Mouse (Mus musculus): ENCODE measurements around the gene Hoxd13. TPM values are rescaled to one million over a fixed set of nuclear protein-coding genes. Genes with fewer than 3 reads are reported as not detected.

Gene Hoxd13
- total and polyA plus RNA-seq, 3 experiments, result not detected

DNA sequence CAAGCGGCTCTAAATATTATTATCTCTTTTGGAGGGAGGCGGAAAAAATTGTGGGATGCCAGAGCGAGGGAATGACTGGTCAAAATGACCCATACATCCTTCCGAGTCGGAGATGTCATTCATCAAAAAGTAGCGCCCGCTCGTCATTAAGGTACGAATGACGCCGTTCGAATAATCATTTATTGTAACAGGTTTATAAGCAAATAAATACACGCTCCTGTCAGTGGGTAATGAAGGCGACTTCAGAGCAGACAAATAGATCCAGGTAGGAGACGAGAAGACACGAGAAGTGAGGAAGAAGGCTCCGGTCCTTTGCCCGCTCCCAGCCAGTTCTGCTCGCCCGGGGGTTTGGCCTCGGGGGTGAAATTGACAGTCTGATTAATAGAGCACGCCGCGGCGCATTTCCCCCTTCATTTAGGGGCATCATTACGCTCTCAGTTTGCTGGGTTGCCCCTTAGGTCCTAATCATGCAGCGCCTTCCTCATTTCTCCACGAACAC is 8.6 kb upstream of the Hoxd13 start, which contains the start of gene Evx2:
Gene Evx2 (minus strand): TSS at position 51 of the 499 bp plus-strand sequence.
- intact Hi-C loops (cut with DNase I), result loop anchor here (5.0 kb wide), 1 partner anchor 82 kb away; the partner anchor contains the start of gene Lnpk
- Histone ChIP-seq H3K79me2 (replicated peaks; ENCODE audit: control insufficient read depth, insufficient read depth, low read length) (no peaks in the 10 kb centered on the region), H3K27ac (no peak within 1 kb of the TSS), H3K4me3 (no peak within 1 kb of the TSS), H3K4me1 (ENCODE audit: control insufficient read depth, insufficient read depth, low read length) (no peaks in the 10 kb centered on the region), H3K27me3 (ENCODE audit: control insufficient read depth, insufficient read depth, low read length) (peaks cover 46% of the 10 kb centered on the region), H3K36me3 (ENCODE audit: control insufficient read depth, insufficient read depth, low read length) (no peaks in the 10 kb centered on the region), H3K9ac (ENCODE audit: low read depth, low read length) (no peak within 1 kb of the TSS)
- 7% methylated on average over 28 of the region's 28 CpGs for WGBS
- TF ChIP-seq POLR2A (IDR thresholded peaks at IDR 0.05; ENCODE audit: insufficient read depth, low read depth, low read length) (no peak), EP300 (IDR thresholded peaks at IDR 0.05; ENCODE audit: insufficient read depth, low read depth, low read length) (no peak), CTCF (IDR thresholded peaks at IDR 0.05) (no peak)
- DNase-seq, result no peak

DNA sequence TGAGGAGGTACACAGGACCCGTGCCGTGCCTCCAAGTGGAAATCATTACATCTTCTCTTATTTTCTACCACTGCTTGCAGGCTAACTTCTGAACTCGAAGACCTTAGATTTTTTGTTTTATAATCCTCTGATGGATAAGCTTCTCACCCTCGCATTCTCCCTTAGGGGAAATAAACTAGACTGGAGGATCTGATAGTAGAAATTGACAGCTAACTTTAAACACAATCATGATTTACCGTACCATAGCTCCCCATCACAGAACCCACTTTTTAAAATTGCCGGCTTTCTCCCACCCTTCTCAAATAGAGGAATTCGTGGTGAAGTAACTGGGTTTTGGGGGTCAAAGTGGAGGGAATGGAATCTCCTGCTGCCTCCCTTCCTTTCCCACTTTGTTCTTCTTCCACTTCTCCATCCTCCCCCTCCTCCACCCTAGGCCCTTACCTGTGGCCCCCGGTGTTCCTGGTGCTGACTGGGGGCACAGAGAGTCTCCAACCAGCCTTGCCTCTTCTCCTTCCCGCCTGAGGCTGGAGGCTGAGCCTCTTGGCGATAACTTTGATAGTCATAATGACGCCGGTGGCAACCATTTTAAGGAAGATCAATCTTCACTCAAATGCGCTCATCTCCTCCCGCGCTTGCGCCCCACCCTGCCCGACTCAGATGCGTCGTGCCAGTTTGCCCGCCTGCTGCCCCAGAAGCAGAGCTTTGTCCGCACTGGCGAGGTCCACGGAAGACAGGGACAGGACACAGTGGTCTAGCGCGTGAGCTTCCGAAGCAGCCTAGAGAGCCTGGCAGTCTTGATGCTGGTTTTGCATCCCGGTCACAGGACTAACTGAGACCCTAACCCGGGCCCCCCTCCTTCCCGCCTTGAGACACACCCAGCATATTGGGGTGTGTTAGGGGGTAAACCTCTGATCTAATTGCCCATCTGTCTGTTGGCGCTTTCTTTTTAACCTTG is 7.4 kb upstream of the Hoxd13 start:
- Histone ChIP-seq H3K9ac (ENCODE audit: low read depth, low read length) (no peak overlapping the region), H3K36me3 (ENCODE audit: control insufficient read depth, insufficient read depth, low read length) (no peaks in the 10 kb centered on the region), H3K4me1 (ENCODE audit: control insufficient read depth, insufficient read depth, low read length) (no peaks in the 10 kb centered on the region), H3K27me3 (ENCODE audit: control insufficient read depth, insufficient read depth, low read length) (peaks cover 38% of the 10 kb centered on the region), H3K27ac (no peak overlapping the region), H3K4me3 (no peak overlapping the region), H3K79me2 (replicated peaks; ENCODE audit: control insufficient read depth, insufficient read depth, low read length) (no peaks in the 10 kb centered on the region)
- 6% methylated on average over 30 of the region's 30 CpGs for WGBS
- TF ChIP-seq CTCF (IDR thresholded peaks at IDR 0.05), result no peak
- no peak for TF ChIP-seq EP300 (IDR thresholded peaks at IDR 0.05; ENCODE audit: insufficient read depth, low read depth, low read length)
- no peak for TF ChIP-seq POLR2A (IDR thresholded peaks at IDR 0.05; ENCODE audit: insufficient read depth, low read depth, low read length)
- no peak for DNase-seq
- intact Hi-C loops (cut with DNase I), result no loop called here

DNA sequence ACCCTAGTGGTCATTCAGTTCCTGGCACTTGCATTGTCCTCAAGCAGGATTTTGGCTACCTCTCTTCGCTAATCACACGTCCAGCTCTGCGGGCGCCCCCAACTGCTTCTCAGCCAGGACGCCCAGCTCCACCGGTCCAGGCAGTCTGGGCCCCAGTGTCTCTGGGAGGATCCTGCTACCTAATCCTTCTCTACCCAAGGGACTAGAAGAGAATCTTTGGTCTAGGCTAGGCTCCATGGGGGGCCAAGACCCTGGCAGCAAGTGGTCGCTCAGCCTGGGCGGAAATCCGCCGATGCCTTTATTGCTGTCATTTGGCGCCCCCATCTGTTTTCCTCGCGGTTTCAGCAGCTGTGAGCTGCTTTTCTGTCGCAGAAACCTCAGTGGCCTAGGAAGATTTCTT is 6.4 kb upstream of the Hoxd13 start:
- no peaks in the 10 kb centered on the region for H3K79me2 ChIP-seq (replicated peaks; ENCODE audit: control insufficient read depth, insufficient read depth, low read length)
- no peak overlapping the region for H3K4me3 ChIP-seq
- H3K27me3 ChIP-seq (ENCODE audit: control insufficient read depth, insufficient read depth, low read length), result peaks cover 36% of the 10 kb centered on the region
- no peak overlapping the region for H3K9ac ChIP-seq (ENCODE audit: low read depth, low read length)
- DNase-seq, result no peak
- intact Hi-C loops (cut with DNase I), result loop anchor here (2.0 kb wide), 1 partner anchor 595 kb away; no protein-coding TSS in a partner anchor
- H3K36me3 ChIP-seq (ENCODE audit: control insufficient read depth, insufficient read depth, low read length), result no peaks in the 10 kb centered on the region
- H3K27ac ChIP-seq, result no peak overlapping the region
- TF ChIP-seq EP300 (IDR thresholded peaks at IDR 0.05; ENCODE audit: insufficient read depth, low read depth, low read length) (no peak), CTCF (IDR thresholded peaks at IDR 0.05) (peak; percentile 63), POLR2A (IDR thresholded peaks at IDR 0.05; ENCODE audit: insufficient read depth, low read depth, low read length) (no peak)
- no peaks in the 10 kb centered on the region for H3K4me1 ChIP-seq (ENCODE audit: control insufficient read depth, insufficient read depth, low read length)
- WGBS, result 5% methylated on average over 14 of the region's 14 CpGs

DNA sequence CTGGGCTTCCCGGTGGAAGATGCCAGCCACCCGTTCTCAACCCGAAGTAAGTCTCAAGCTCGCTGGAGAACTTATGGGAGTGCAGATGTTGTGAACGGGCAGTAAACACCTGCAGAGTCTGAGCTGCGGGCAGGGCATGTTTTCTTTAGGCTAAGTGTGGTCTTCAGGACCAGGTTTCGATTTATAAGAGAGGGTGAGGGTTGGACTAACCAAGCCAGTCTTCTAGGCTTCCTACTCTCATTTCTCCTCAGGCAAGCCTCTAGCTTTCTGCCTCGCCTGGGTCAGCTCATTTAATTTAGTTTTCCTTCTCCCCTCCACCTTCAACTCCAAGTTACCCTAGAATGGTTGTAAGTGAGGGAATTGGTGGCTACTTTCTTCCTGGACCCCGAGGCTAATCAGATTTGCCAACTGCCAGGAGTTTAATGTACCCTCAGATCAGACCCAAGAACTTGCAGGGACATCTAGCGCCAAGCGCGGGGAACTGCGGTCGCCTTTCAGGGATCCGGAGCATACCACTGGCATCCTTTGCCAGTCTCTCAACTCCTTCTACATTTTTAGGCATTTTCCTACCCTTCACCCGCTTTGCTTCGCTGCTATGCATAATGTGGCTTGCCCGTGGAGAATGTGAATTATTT is 4.7 kb upstream of the Hoxd13 start:
- peaks cover 35% of the 10 kb centered on the region for H3K27me3 ChIP-seq (ENCODE audit: control insufficient read depth, insufficient read depth, low read length)
- no peaks in the 10 kb centered on the region for H3K4me1 ChIP-seq (ENCODE audit: control insufficient read depth, insufficient read depth, low read length)
- H3K9ac ChIP-seq (ENCODE audit: low read depth, low read length), result no peak overlapping the region
- no peaks in the 10 kb centered on the region for H3K36me3 ChIP-seq (ENCODE audit: control insufficient read depth, insufficient read depth, low read length)
- TF ChIP-seq CTCF (IDR thresholded peaks at IDR 0.05) (peak; percentile 77), EP300 (IDR thresholded peaks at IDR 0.05; ENCODE audit: insufficient read depth, low read depth, low read length) (no peak), POLR2A (IDR thresholded peaks at IDR 0.05; ENCODE audit: insufficient read depth, low read depth, low read length) (no peak)
- no peak overlapping the region for H3K4me3 ChIP-seq
- H3K27ac ChIP-seq, result no peak overlapping the region
- no peaks in the 10 kb centered on the region for H3K79me2 ChIP-seq (replicated peaks; ENCODE audit: control insufficient read depth, insufficient read depth, low read length)
- 5% methylated on average over 18 of the region's 18 CpGs for WGBS
- intact Hi-C loops (cut with DNase I), result loop anchor here (2.0 kb wide), 1 partner anchor 597 kb away; no protein-coding TSS in a partner anchor
- DNase-seq, result no peak

DNA sequence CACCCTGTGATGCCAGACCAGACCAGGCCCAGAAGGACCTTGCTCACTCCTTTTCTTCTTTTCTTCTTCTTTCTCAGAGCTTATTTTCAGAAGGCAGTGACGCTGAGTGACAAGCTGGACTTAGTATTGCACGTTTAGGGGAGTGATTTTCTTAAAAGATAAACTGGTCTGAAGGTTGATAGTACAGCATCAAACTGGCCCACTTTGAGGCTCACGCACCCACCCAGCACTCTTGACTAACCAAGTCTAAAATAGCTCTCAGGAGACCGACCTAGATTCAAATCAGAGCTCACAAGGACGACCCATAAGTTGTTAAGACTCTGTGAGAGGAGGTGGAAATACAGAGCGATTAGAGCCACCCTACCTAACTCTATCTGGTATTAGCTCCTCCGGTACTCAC is 1.7 kb upstream of the Hoxd13 start:
- peaks cover 26% of the 10 kb centered on the region for H3K27me3 ChIP-seq (ENCODE audit: control insufficient read depth, insufficient read depth, low read length)
- intact Hi-C loops (cut with DNase I), result no loop called here
- no peak overlapping the region for H3K9ac ChIP-seq (ENCODE audit: low read depth, low read length)
- 6% methylated on average over 7 of the region's 7 CpGs for WGBS
- no peak overlapping the region for H3K27ac ChIP-seq
- no peaks in the 10 kb centered on the region for H3K36me3 ChIP-seq (ENCODE audit: control insufficient read depth, insufficient read depth, low read length)
- TF ChIP-seq EP300 (IDR thresholded peaks at IDR 0.05; ENCODE audit: insufficient read depth, low read depth, low read length), result no peak
- TF ChIP-seq CTCF (IDR thresholded peaks at IDR 0.05), result no peak
- no peak for TF ChIP-seq POLR2A (IDR thresholded peaks at IDR 0.05; ENCODE audit: insufficient read depth, low read depth, low read length)
- no peak overlapping the region for H3K4me3 ChIP-seq
- H3K79me2 ChIP-seq (replicated peaks; ENCODE audit: control insufficient read depth, insufficient read depth, low read length), result no peaks in the 10 kb centered on the region
- DNase-seq, result peak in 1 of 2 experiments; percentile 12
- H3K4me1 ChIP-seq (ENCODE audit: control insufficient read depth, insufficient read depth, low read length), result no peaks in the 10 kb centered on the region

All from heart, adult 2 months (tissue).